Comparison of ENCODE assay signal across 16 mouse cellular contexts in the genomic region with DNA sequence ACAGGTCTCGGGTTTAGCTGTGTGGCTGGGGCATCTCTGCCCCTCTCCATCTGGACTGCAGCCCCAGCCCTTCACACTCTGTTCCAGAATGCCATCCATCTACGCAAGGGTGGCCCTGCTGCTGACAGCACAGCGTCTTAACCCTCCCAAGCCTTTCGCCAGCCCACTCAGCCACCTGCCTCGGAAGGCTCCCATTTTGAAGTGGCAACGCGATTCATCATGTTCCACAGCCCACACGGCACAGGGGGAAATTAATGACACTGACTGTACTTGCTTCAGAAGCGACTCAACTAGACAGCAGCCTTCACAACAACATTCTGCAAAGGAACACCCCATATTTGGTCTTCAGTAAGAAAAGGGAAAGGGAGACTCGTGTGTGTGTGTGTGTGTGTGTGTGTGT.
DNase-seq lines count a peak whose midpoint lies in the region.
"Had no signal": no experiment of that assay in that cellular context is flagged by ENCODE, and none has a peak within 500 bp of the region (broad histone marks: within the 10 kb centered on the region; RNA-seq: fewer than 3 reads in every experiment).

No protein-coding gene starts in this region.

- DNase-seq in frontal cortex, adult 2 months (ENCODE audit: extremely low spot score in 1 of 2, low spot score in 1 of 2), result peak; percentile 31 to 64
- no peak for DNase-seq in frontal cortex, postnatal 14 days (ENCODE audit: low spot score in 2 of 2)
- peak; percentile 55 to 69 for DNase-seq in layer of hippocampus, adult 18-20 months (ENCODE audit: low spot score in 2 of 2)
- DNase-seq in layer of hippocampus, adult 9-10 months (ENCODE audit: low spot score), result no peak
- peak; percentile 44 to 62 for DNase-seq in right cerebral cortex, adult 2 months (ENCODE audit: low spot score in 2 of 2)
- DNase-seq in right cerebral cortex, postnatal 14 days, result no peak
- DNase-seq in thymus, postnatal 14 days, result no peak
- DNase-seq in kidney, postnatal 10 days, result no peak
- DNase-seq: adrenal gland, adult 2 months; cerebellum, adult 9-11 months; embryo, embryonic 11 days; heart, adult 18-20 months; heart, postnatal 10 days; kidney, postnatal 36 days; lung, postnatal 10 days; thymus, postnatal 25 days had no signal

Comparison
In these comparisons a context has a peak if more than half of its experiments do, and no peak if none do; other contexts are left out.
1. DNase-seq: peak in frontal cortex, adult 2 months (2 of 2), layer of hippocampus, adult 18-20 months (2 of 2) and right cerebral cortex, adult 2 months (2 of 2); none in frontal cortex, postnatal 14 days (0 of 2), layer of hippocampus, adult 9-10 months (single experiment), right cerebral cortex, postnatal 14 days (single experiment), thymus, postnatal 14 days (single experiment) and kidney, postnatal 10 days (single experiment).